Mouse (Mus musculus) left cerebral cortex, postnatal 4 days (tissue): Measurements from ENCODE around the gene Cggbp1. TPM values are rescaled to one million over a fixed set of nuclear protein-coding genes. Genes with fewer than 3 reads are reported as not detected.

Source experiments
- total RNA-seq, 2 experiments: library from RNA; stranded (reverse); gene quantifications; 2 replicates each; pipeline ENCODE4 v1.2.3; 2021

The Cggbp1 gene
- total RNA-seq, 2 experiments from 2014 or later: 76.0 to 87.3 TPM

Other genes starting within 250 kb of the Cggbp1 start
- gene Csnka2ip, start 249.6 kb upstream of the Cggbp1 start, total RNA-seq: under 1 TPM; 0.48 to 0.68 TPM
- 10 to 100 TPM; 20.5 to 23.3 TPM for gene 4930453N24Rik, start 80.8 kb upstream of the Cggbp1 start, total RNA-seq
- 10 to 100 TPM; 13.6 to 15.7 TPM for gene Zfp654, start 344 bp upstream of the Cggbp1 start, total RNA-seq